Mouse (Mus musculus) erythroblast, embryonic 14.5 days (primary cell): Measurements from ENCODE around the gene Pigh.

Experiments
- GATA1 ChIP-seq: IDR thresholded peaks from 2 replicates; pipeline ENCODE4 v1.6.1; 2012; ENCODE audit warnings: low read length, inconsistent platforms, mixed read lengths
- TAL1 ChIP-seq: IDR thresholded peaks from 3 replicates; pipeline ENCODE4 v1.6.1; 2012; ENCODE audit warnings: low read length, inconsistent platforms, mixed read lengths

- TF ChIP-seq GATA1 (no peak), TAL1 (no peak)
Measured at GRCm38 (mm10) chr12:79072576-79072975, 16.9 kb downstream of the Pigh start.
